Mouse (Mus musculus): Measurements from ENCODE around the gene Sdccag8.

The Sdccag8 gene

GRCm38 (mm10) chr1:177067123-177067646 lies 252.7 kb downstream of the Sdccag8 start:
- no peak for DNase-seq

DNA sequence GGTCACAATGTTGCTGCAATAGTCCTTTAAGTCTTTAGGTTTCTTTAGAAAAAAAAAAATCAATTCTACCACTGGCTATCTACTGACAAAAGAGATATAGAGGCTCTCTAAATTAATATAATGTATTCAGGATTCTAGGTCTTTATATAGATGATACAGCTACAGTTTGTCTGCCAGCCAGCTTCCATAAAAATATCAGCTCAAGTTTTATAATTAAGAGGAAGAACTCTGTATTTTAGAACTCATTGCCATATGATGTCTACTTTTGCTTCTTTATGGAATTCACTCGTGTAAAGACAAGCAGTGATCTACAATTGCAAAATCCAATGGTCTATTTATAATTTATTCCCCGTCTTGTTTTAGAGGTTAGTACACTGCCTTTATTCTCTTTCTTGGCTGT lies 254.7 kb downstream of the Sdccag8 start:
- no peak for DNase-seq

Measured in cerebellum, postnatal 14 days (tissue).